Mouse (Mus musculus) c-Kit-positive CD71-positive TER-119-positive erythroid progenitor cells, embryonic 14.5 days (primary cell): ENCODE measurements around the gene Thrap3.
"Not testable (repeated sequence)": the region's sequence is repeated elsewhere in the genome, so short reads cannot be mapped to it uniquely, and the experiment has no call there.

Experiments used
- DNase-seq: peaks from one replicate; pipeline ENCODE4 v3.0.0-alpha.2; 2013; ENCODE audit warnings: low spot score

The Thrap3 gene

DNA sequence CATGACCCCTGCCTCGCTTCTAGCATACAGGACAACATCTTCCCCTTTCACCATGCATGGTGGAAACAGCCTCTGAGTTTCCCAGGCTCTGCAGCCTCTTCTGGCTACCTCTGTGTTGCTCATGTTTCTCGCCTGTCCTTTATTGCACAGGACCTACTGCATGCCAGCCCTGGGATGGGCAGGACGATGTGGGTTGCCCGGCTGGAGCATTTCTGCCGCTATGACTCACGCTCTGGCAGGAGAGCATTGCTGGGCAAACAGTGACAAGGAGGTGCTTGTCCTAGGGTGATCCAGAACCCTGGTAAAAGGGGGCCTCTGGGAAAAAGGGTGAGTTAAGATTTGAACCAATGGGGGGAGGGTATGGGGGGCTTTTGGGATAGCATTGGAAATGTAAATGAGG, 15.2 kb upstream of the Thrap3 start:
- DNase-seq: no peak

DNA sequence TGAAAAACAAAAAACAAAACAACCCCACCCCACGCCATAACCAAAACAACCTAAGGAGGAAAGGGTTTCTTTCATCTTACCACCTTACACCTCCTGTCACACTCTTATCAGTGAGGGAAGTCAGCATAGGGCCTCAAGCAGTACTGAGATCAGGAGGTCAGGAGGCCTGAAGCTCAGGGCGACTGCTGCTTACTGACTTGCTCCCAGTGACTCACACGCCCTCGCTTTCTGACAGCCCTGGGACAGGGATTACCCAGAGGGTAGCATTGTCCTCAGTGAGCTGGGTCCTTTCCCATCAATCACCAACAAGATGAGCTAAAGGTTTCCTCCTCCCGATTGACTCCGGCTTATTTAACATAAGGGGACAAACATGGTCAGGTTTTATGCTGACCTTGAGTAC, 4.5 kb upstream of the Thrap3 start:
- no peak for DNase-seq

GRCm38 (mm10) chr4:126205386-126205785, 2.8 kb upstream of the Thrap3 start:
- DNase-seq: no peak

DNA sequence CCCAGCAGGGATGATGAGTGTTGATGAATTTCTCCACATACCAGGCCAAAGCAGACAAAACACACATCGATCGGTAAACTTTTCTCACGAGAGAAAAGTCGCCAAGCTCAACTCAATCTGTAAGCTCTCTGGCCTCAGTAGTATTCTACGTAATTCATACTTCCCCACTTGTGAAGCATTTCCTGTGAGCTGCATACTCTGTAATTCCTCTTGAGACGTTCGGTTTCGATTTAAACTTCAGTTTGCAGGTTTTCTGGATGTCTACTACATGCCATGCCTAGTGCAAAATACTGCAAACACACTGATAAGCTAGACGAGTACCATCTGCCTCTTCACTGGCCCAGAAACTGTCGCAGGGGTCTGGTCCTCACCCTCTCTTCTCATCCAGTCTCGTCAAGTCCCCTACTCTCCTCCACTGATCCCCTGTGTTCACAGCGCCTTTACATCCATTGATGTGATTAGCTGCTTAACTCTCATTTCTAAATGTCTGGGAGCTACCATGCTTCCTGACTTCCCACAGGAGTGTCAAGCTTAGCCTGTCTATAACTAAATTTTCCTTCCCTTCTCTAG, 2.2 kb upstream of the Thrap3 start:
- no peak for DNase-seq

DNA sequence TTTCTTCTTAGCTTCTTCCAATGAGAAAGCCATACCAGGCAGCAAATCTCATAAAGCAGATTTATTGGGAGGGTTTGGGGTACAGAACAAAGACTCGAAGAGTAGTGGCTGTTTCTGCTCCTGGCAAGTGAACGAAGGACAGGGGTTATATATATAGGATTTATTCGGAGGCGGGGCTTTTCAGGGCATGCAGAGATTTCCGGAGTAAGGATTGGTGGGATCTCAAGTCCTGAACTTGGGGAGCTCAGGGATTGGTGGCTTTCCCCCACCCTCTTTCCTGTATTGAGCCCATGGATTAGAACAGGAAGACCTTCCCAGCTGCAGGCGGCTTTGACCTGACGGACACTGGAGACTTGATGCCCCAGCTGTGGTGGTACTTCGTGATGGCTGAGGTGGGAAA, 1.5 kb upstream of the Thrap3 start:
- no peak for DNase-seq

- DNase-seq: no peak
Observed at GRCm38 (mm10) chr4:126203336-126203895, 856 bp upstream of the Thrap3 start.

- peak; percentile 64 for DNase-seq
Observed at GRCm38 (mm10) chr4:126201514-126202302, 852 bp downstream of the Thrap3 start.

- DNase-seq: no peak
Observed at GRCm38 (mm10) chr4:126200656-126201055, 1.9 kb downstream of the Thrap3 start.

DNA sequence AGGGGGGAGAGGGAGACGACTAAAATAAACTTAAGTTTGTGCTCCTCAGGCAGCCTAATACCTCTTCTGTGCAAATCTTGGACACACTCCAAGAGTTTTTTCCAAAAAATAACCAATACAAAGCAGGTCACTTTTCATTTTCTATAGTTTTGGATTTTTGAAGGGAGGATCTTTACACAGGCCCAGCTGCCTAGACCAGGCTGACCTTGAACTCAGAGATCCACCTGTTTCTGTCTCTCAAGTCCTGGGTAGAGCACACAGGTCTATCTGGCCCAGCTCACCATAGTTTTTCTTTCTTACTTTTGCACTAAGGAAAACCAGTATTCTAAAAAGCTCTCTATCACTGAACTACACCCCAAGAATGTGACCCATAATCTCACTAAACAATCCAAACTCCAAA, 2.5 kb downstream of the Thrap3 start:
- DNase-seq: no peak

DNA sequence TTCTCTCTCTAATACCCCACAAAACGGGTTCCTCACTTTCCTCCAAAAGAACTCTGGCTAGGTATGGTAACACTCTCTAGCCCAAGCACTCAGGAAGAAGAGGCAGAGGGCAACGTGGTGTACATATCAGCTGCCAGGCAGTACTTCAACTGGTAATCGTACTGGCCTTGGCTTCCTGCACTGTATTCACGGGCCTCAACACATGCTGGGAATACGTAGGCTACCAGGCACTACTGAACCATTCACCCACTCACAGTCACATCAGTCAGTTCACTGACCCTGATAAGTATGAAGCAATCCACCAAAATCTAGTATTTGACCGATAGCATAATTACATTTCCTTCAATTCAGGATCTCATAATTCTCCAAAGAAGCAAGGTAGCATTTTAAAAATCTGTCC, 3.0 kb downstream of the Thrap3 start:
- no peak for DNase-seq

DNA sequence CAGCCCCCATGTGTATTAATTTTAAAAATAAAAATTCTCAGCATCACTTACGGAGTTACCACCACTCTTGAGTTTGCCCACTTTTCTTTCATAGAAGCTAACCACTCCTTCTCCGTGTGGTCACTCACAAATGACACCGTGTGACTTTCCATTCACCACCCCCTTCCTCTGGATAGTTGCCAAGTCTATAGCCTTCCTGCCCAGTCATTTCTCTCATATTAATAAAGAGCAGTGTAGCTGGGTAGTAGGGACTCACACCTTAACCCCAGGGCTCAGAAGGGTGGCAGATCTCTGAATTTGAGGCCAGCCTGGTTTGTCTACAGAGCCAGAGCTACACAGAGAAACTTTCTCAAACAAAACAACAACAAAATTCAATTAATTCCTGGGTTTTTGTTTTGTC, 5.1 kb downstream of the Thrap3 start:
- DNase-seq: no peak

GRCm38 (mm10) chr4:126194916-126195315, 7.6 kb downstream of the Thrap3 start:
- DNase-seq: no peak

GRCm38 (mm10) chr4:126194216-126194615, 8.3 kb downstream of the Thrap3 start:
- no peak for DNase-seq

- DNase-seq: no peak
Observed at GRCm38 (mm10) chr4:126190636-126191035, 11.9 kb downstream of the Thrap3 start.

DNA sequence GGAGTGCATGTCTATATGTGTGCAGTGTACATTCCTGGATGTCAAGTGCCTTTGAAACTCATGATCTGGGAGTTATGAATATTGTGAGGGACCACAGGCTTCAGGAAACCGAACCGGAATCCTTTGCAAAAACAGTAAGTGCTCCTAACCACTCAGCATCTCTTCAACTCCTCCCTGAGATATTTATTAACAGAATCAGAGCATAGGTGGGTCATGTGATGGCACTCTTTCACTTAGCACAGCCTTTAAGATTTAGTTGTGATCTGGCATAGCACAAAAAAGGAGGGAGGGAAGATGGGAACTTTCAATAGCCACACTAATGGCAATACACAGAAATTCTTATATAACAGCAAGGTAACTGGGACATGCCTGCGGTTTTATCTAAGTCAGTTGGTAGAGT, 15.5 kb downstream of the Thrap3 start:
- DNase-seq: no peak

DNA sequence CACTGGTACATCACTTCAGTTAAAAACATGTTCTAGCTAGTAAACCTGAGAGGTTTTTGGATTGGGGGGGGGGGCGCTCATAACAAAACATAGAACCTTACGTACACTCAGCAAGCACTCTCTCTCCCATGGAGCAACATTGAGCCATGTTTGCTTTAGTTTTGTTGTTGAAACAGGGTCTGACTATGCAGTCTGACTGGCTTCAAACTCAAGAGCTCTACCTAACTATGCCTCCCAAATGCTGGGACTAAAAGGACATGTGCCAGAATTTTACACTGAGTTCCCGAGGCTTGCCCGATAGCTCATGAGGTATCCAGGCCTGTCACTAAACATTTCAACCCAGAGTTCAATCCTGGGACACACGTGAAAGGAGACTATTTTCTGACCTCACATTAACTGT, 19.5 kb downstream of the Thrap3 start:
- no peak for DNase-seq

GRCm38 (mm10) chr4:126181170-126181957, 21.2 kb downstream of the Thrap3 start:
- DNase-seq: no peak

- not testable (repeated sequence) for DNase-seq
Observed at GRCm38 (mm10) chr4:126175980-126176379, 26.6 kb downstream of the Thrap3 start.

GRCm38 (mm10) chr4:126173800-126174199, 28.8 kb downstream of the Thrap3 start:
- DNase-seq: no peak

GRCm38 (mm10) chr4:126170737-126171136, 31.8 kb downstream of the Thrap3 start:
- not testable (repeated sequence) for DNase-seq

DNA sequence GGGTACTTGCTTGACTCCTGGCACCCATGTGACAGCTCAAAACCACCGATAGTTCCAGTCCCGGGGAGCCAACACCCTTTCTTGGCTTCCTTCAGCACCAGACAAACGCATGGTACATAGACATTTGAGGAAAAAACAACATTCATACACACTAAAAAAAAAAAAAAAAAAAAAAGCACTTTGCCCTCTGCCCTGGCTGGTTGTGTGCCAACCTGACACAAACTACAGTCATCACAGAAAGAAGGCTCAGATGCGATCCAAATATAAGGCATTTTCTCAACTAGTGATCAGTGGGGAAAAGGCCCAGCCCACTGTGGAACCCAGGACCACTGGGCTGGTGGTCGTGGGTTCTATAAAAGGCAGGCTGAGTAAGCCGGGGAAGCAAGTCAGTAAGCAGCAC, 33.7 kb downstream of the Thrap3 start:
- no peak for DNase-seq

- DNase-seq: no peak
Observed at GRCm38 (mm10) chr4:126166084-126166483, 36.5 kb downstream of the Thrap3 start.

DNA sequence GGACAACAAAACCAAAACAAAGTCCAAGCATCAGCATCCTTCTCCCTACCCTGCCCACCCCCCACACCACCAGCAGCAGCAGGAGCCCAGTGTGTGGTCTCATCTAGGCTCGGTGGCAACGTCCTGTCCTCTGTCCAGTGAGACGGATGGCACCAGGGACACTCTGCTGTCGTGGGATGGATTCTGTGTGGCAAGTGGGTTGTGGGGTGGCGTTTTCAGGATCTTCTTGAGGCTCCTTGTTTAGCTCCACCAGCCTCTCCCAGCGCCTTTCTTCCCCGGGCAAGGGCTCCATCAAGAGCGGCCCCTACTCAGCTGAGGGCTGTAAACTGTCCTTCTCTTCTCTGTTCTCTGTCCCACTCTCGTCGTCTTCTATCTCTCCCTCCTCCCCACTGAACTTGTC, 37.5 kb downstream of the Thrap3 start:
- DNase-seq: not testable (repeated sequence)
